Mouse (Mus musculus): Measurements from ENCODE around the gene Lcn5. TPM values are rescaled to one million over a fixed set of nuclear protein-coding genes. Genes with fewer than 3 reads are reported as not detected.

Lcn5 gene
- total and polyA plus RNA-seq, 3 experiments: not detected

Other genes starting within 250 kb of the Lcn5 start
- gene Fut7, start 234.7 kb upstream of the Lcn5 start, total RNA-seq (2012; rRNA removed): 0.08 and 0.10 TPM in 2 replicates
- gene Fut7, start 234.7 kb upstream of the Lcn5 start, polyA plus RNA-seq (2012; ENCODE audit: insufficient read depth in 1 of 2, insufficient read length in 2 of 2, low read depth in 1 of 2, low replicate concordance in 2 of 2, missing spikeins in 1 of 2): under 1 TPM in 1 of 2 experiments, not detected in 1; 0.21 TPM
- gene Abca2, start 229.2 kb upstream of the Lcn5 start, total RNA-seq (2012; rRNA removed): 8.7 and 10.4 TPM in 2 replicates
- gene Abca2, start 229.2 kb upstream of the Lcn5 start, polyA plus RNA-seq (2012; ENCODE audit: insufficient read depth in 1 of 2, insufficient read length in 2 of 2, low read depth in 1 of 2, low replicate concordance in 2 of 2, missing spikeins in 1 of 2): 10 to 100 TPM in 1 of 2 experiments, not detected in 1; 42.2 TPM
- gene Clic3, start 201.1 kb upstream of the Lcn5 start, total RNA-seq (2012; rRNA removed): 0.23 and 0.27 TPM in 2 replicates
- gene Clic3, start 201.1 kb upstream of the Lcn5 start, polyA plus RNA-seq (2012; ENCODE audit: insufficient read depth in 1 of 2, insufficient read length in 2 of 2, low read depth in 1 of 2, low replicate concordance in 2 of 2, missing spikeins in 1 of 2): under 1 TPM in 1 of 2 experiments, not detected in 1; 0.15 TPM
- gene Paxx, start 196.9 kb upstream of the Lcn5 start, total RNA-seq (2012; rRNA removed): 13.2 and 18.5 TPM in 2 replicates
- 10 to 100 TPM in 1 of 2 experiments, not detected in 1; 22.1 TPM for gene Paxx, start 196.9 kb upstream of the Lcn5 start, polyA plus RNA-seq (2012; ENCODE audit: insufficient read depth in 1 of 2, insufficient read length in 2 of 2, low read depth in 1 of 2, low replicate concordance in 2 of 2, missing spikeins in 1 of 2)
- gene Ptgds, start 187.9 kb upstream of the Lcn5 start, total RNA-seq (2012; rRNA removed): not detected in 2 replicates
- gene Ptgds, start 187.9 kb upstream of the Lcn5 start, polyA plus RNA-seq (2012; ENCODE audit: insufficient read depth in 1 of 2, insufficient read length in 2 of 2, low read depth in 1 of 2, low replicate concordance in 2 of 2, missing spikeins in 1 of 2): not detected
- gene Lcn12, start 164.0 kb upstream of the Lcn5 start, total RNA-seq (2012; rRNA removed): not detected in 2 replicates
- not detected for gene Lcn12, start 164.0 kb upstream of the Lcn5 start, polyA plus RNA-seq (2012; ENCODE audit: insufficient read depth in 1 of 2, insufficient read length in 2 of 2, low read depth in 1 of 2, low replicate concordance in 2 of 2, missing spikeins in 1 of 2)
- gene Fbxw5, start 157.2 kb upstream of the Lcn5 start, total RNA-seq (2012; rRNA removed): 27.5 and 29.2 TPM in 2 replicates
- gene Fbxw5, start 157.2 kb upstream of the Lcn5 start, polyA plus RNA-seq (2012; ENCODE audit: insufficient read depth in 1 of 2, insufficient read length in 2 of 2, low read depth in 1 of 2, low replicate concordance in 2 of 2, missing spikeins in 1 of 2): 10 to 100 TPM in 1 of 2 experiments, not detected in 1; 65.6 TPM
- gene C8g, start 156.2 kb upstream of the Lcn5 start, total RNA-seq (2012; rRNA removed): 1.5 and 2.3 TPM in 2 replicates
- 1 to 10 TPM in 1 of 2 experiments, not detected in 1; 5.1 TPM for gene C8g, start 156.2 kb upstream of the Lcn5 start, polyA plus RNA-seq (2012; ENCODE audit: insufficient read depth in 1 of 2, insufficient read length in 2 of 2, low read depth in 1 of 2, low replicate concordance in 2 of 2, missing spikeins in 1 of 2)
- 19.9 and 21.0 TPM in 2 replicates for gene Traf2, start 111.0 kb upstream of the Lcn5 start, total RNA-seq (2012; rRNA removed)
- gene Traf2, start 111.0 kb upstream of the Lcn5 start, polyA plus RNA-seq (2012; ENCODE audit: insufficient read depth in 1 of 2, insufficient read length in 2 of 2, low read depth in 1 of 2, low replicate concordance in 2 of 2, missing spikeins in 1 of 2): 10 to 100 TPM in 1 of 2 experiments, not detected in 1; 28.3 TPM
- 135 and 142 TPM in 2 replicates for gene Edf1, start 100.1 kb upstream of the Lcn5 start, total RNA-seq (2012; rRNA removed)
- gene Edf1, start 100.1 kb upstream of the Lcn5 start, polyA plus RNA-seq (2012; ENCODE audit: insufficient read depth in 1 of 2, insufficient read length in 2 of 2, low read depth in 1 of 2, low replicate concordance in 2 of 2, missing spikeins in 1 of 2): 100 to 1,000 TPM in 1 of 2 experiments, not detected in 1; 318 TPM
- gene Mamdc4, start 83.1 kb upstream of the Lcn5 start, total RNA-seq (2012; rRNA removed): 17.6 and 24.0 TPM in 2 replicates
- 10 to 100 TPM in 1 of 2 experiments, not detected in 1; 21.6 TPM for gene Mamdc4, start 83.1 kb upstream of the Lcn5 start, polyA plus RNA-seq (2012; ENCODE audit: insufficient read depth in 1 of 2, insufficient read length in 2 of 2, low read depth in 1 of 2, low replicate concordance in 2 of 2, missing spikeins in 1 of 2)
- gene Phpt1, start 82.7 kb upstream of the Lcn5 start, total RNA-seq (2012; rRNA removed): 34.7 and 47.0 TPM in 2 replicates
- 10 to 100 TPM in 1 of 2 experiments, not detected in 1; 73.7 TPM for gene Phpt1, start 82.7 kb upstream of the Lcn5 start, polyA plus RNA-seq (2012; ENCODE audit: insufficient read depth in 1 of 2, insufficient read length in 2 of 2, low read depth in 1 of 2, low replicate concordance in 2 of 2, missing spikeins in 1 of 2)
- 0.04 and 0.07 TPM in 2 replicates for gene Ajm1, start 76.2 kb upstream of the Lcn5 start, total RNA-seq (2012; rRNA removed)
- under 1 TPM in 1 of 2 experiments, not detected in 1; 0.32 TPM for gene Ajm1, start 76.2 kb upstream of the Lcn5 start, polyA plus RNA-seq (2012; ENCODE audit: insufficient read depth in 1 of 2, insufficient read length in 2 of 2, low read depth in 1 of 2, low replicate concordance in 2 of 2, missing spikeins in 1 of 2)
- gene Rabl6, start 49.4 kb upstream of the Lcn5 start, total RNA-seq (2012; rRNA removed): 66.1 and 76.9 TPM in 2 replicates
- 100 to 1,000 TPM in 1 of 2 experiments, 10 to 100 TPM in 1; 84.7 to 104 TPM for gene Rabl6, start 49.4 kb upstream of the Lcn5 start, polyA plus RNA-seq (2012; ENCODE audit: insufficient read depth in 1 of 2, insufficient read length in 2 of 2, low read depth in 1 of 2, low replicate concordance in 2 of 2, missing spikeins in 1 of 2)
- 0.04 TPM in 1 of 2 replicates, not detected in the other for gene Ccdc183, start 40.3 kb upstream of the Lcn5 start, total RNA-seq (2012; rRNA removed)
- under 1 TPM in 1 of 2 experiments, not detected in 1; 0.26 TPM for gene Ccdc183, start 40.3 kb upstream of the Lcn5 start, polyA plus RNA-seq (2012; ENCODE audit: insufficient read depth in 1 of 2, insufficient read length in 2 of 2, low read depth in 1 of 2, low replicate concordance in 2 of 2, missing spikeins in 1 of 2)
- 10.9 and 11.9 TPM in 2 replicates for gene Tmem141, start 35.9 kb upstream of the Lcn5 start, total RNA-seq (2012; rRNA removed)
- 10 to 100 TPM in 1 of 2 experiments, not detected in 1; 25.3 TPM for gene Tmem141, start 35.9 kb upstream of the Lcn5 start, polyA plus RNA-seq (2012; ENCODE audit: insufficient read depth in 1 of 2, insufficient read length in 2 of 2, low read depth in 1 of 2, low replicate concordance in 2 of 2, missing spikeins in 1 of 2)
- gene Fcna, start 29.9 kb upstream of the Lcn5 start, total RNA-seq (2012; rRNA removed): not detected in 2 replicates
- under 1 TPM in 1 of 2 experiments, not detected in 1; 0.21 TPM for gene Fcna, start 29.9 kb upstream of the Lcn5 start, polyA plus RNA-seq (2012; ENCODE audit: insufficient read depth in 1 of 2, insufficient read length in 2 of 2, low read depth in 1 of 2, low replicate concordance in 2 of 2, missing spikeins in 1 of 2)
- gene Lcn8, start 4.8 kb upstream of the Lcn5 start, total RNA-seq (2012; rRNA removed): not detected in 2 replicates
- gene Lcn8, start 4.8 kb upstream of the Lcn5 start, polyA plus RNA-seq (2012; ENCODE audit: insufficient read depth in 1 of 2, insufficient read length in 2 of 2, low read depth in 1 of 2, low replicate concordance in 2 of 2, missing spikeins in 1 of 2): not detected
- gene Lcn6, start 18.8 kb downstream of the Lcn5 start, total RNA-seq (2012; rRNA removed): not detected in 2 replicates
- not detected for gene Lcn6, start 18.8 kb downstream of the Lcn5 start, polyA plus RNA-seq (2012; ENCODE audit: insufficient read depth in 1 of 2, insufficient read length in 2 of 2, low read depth in 1 of 2, low replicate concordance in 2 of 2, missing spikeins in 1 of 2)
- gene Lcn10, start 24.8 kb downstream of the Lcn5 start, total RNA-seq (2012; rRNA removed): not detected in 2 replicates
- gene Lcn10, start 24.8 kb downstream of the Lcn5 start, polyA plus RNA-seq (2012; ENCODE audit: insufficient read depth in 1 of 2, insufficient read length in 2 of 2, low read depth in 1 of 2, low replicate concordance in 2 of 2, missing spikeins in 1 of 2): not detected
- not detected in 2 replicates for gene Obp2a, start 42.1 kb downstream of the Lcn5 start, total RNA-seq (2012; rRNA removed)
- not detected for gene Obp2a, start 42.1 kb downstream of the Lcn5 start, polyA plus RNA-seq (2012; ENCODE audit: insufficient read depth in 1 of 2, insufficient read length in 2 of 2, low read depth in 1 of 2, low replicate concordance in 2 of 2, missing spikeins in 1 of 2)
- not detected in 2 replicates for gene Bmyc, start 48.8 kb downstream of the Lcn5 start, total RNA-seq (2012; rRNA removed)
- gene Bmyc, start 48.8 kb downstream of the Lcn5 start, polyA plus RNA-seq (2012; ENCODE audit: insufficient read depth in 1 of 2, insufficient read length in 2 of 2, low read depth in 1 of 2, low replicate concordance in 2 of 2, missing spikeins in 1 of 2): not detected
- gene Obp2b, start 79.1 kb downstream of the Lcn5 start, total RNA-seq (2012; rRNA removed): not detected in 2 replicates
- not detected for gene Obp2b, start 79.1 kb downstream of the Lcn5 start, polyA plus RNA-seq (2012; ENCODE audit: insufficient read depth in 1 of 2, insufficient read length in 2 of 2, low read depth in 1 of 2, low replicate concordance in 2 of 2, missing spikeins in 1 of 2)
- gene Lcn3, start 107.6 kb downstream of the Lcn5 start, total RNA-seq (2012; rRNA removed): not detected in 2 replicates
- gene Lcn3, start 107.6 kb downstream of the Lcn5 start, polyA plus RNA-seq (2012; ENCODE audit: insufficient read depth in 1 of 2, insufficient read length in 2 of 2, low read depth in 1 of 2, low replicate concordance in 2 of 2, missing spikeins in 1 of 2): not detected
- gene Lcn11, start 119.1 kb downstream of the Lcn5 start, total RNA-seq (2012; rRNA removed): not detected in 2 replicates
- not detected for gene Lcn11, start 119.1 kb downstream of the Lcn5 start, polyA plus RNA-seq (2012; ENCODE audit: insufficient read depth in 1 of 2, insufficient read length in 2 of 2, low read depth in 1 of 2, low replicate concordance in 2 of 2, missing spikeins in 1 of 2)
- gene Gm13539, start 124.3 kb downstream of the Lcn5 start, total RNA-seq (2012; rRNA removed): not detected in 2 replicates
- gene Gm13539, start 124.3 kb downstream of the Lcn5 start, polyA plus RNA-seq (2012; ENCODE audit: insufficient read depth in 1 of 2, insufficient read length in 2 of 2, low read depth in 1 of 2, low replicate concordance in 2 of 2, missing spikeins in 1 of 2): not detected
- not detected in 2 replicates for gene Glt6d1, start 157.9 kb downstream of the Lcn5 start, total RNA-seq (2012; rRNA removed)
- not detected for gene Glt6d1, start 157.9 kb downstream of the Lcn5 start, polyA plus RNA-seq (2012; ENCODE audit: insufficient read depth in 1 of 2, insufficient read length in 2 of 2, low read depth in 1 of 2, low replicate concordance in 2 of 2, missing spikeins in 1 of 2)
- not detected in 2 replicates for gene Lcn9, start 165.2 kb downstream of the Lcn5 start, total RNA-seq (2012; rRNA removed)
- gene Lcn9, start 165.2 kb downstream of the Lcn5 start, polyA plus RNA-seq (2012; ENCODE audit: insufficient read depth in 1 of 2, insufficient read length in 2 of 2, low read depth in 1 of 2, low replicate concordance in 2 of 2, missing spikeins in 1 of 2): not detected
- gene Sohlh1, start 189.3 kb downstream of the Lcn5 start, total RNA-seq (2012; rRNA removed): not detected in 2 replicates
- gene Sohlh1, start 189.3 kb downstream of the Lcn5 start, polyA plus RNA-seq (2012; ENCODE audit: insufficient read depth in 1 of 2, insufficient read length in 2 of 2, low read depth in 1 of 2, low replicate concordance in 2 of 2, missing spikeins in 1 of 2): not detected
- gene Kcnt1, start 205.8 kb downstream of the Lcn5 start, total RNA-seq (2012; rRNA removed): not detected in 2 replicates
- not detected for gene Kcnt1, start 205.8 kb downstream of the Lcn5 start, polyA plus RNA-seq (2012; ENCODE audit: insufficient read depth in 1 of 2, insufficient read length in 2 of 2, low read depth in 1 of 2, low replicate concordance in 2 of 2, missing spikeins in 1 of 2)

Measured in MEL (cell line).